Mouse (Mus musculus): Measurements from ENCODE around the gene H2-D1. TPM values are rescaled to one million over a fixed set of nuclear protein-coding genes. Genes with fewer than 3 reads are reported as not detected.
"Not testable (repeated sequence)": the region's sequence is repeated elsewhere in the genome, so short reads cannot be mapped to it uniquely, and the experiment has no call there.

The H2-D1 gene
- total RNA-seq, 2 experiments from 2014 or later = 219 to 653 TPM

DNA sequence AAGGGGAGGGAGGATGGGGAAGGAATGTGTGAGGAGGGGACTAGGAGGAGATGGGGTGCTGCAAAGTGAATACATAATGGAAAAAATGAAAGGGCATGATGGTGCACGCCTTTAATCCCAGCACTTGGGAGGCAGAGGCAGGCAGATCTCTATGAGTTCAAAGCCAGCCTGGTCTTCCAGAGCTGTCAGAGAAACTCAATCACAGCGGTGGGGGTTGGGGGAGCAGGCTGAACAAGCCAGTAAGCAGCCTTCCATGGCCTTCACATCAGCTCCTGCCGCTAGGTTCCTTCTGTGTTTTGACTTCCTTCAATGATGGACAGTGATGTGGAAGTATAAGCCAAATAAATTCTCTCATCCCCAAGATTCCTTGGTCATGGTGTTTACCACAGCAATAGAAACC is 7.2 kb upstream of the H2-D1 start:
- DNase-seq (ENCODE audit: low spot score in 2 of 2) = no peak

DNA sequence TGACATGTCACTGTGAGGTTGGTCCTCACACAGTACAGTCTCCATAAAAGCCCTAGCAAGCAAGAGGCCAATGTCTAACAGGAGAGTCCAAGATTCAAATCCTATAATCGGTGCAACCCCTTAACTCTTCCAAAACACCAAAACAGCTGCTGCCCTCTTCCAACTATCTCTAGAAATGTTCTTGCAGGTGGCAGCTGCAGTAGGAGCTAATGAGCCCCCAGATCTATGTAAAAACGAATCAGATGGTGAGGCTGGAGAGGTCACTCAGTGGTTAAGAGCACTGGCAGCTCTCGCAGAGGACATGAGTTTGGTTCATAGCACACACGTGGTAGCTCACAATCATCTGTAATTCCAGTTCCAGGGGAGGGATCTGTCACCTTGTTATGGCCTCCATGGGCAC is 6.8 kb upstream of the H2-D1 start:
- DNase-seq (ENCODE audit: low spot score in 2 of 2) = no peak

DNA sequence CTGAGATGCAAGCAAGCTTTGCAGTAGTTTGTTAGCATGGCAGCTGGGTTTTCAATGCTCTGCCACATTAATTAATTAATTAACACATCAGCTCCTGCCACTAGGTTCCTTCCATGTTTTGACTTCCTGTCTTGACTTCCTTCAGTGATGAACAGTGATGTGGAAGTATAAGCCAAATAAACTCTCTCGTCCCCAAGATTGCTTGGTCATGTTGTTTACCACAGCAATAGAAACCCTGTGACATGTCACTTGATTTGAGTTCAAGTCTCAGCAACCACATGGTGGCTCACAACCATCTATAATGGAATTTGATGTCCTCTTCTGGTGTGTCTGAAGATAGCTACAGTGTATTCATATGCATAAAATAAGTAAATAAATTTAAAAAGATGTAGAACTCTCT is 5.2 kb upstream of the H2-D1 start:
- DNase-seq (ENCODE audit: low spot score in 2 of 2) = no peak

DNA sequence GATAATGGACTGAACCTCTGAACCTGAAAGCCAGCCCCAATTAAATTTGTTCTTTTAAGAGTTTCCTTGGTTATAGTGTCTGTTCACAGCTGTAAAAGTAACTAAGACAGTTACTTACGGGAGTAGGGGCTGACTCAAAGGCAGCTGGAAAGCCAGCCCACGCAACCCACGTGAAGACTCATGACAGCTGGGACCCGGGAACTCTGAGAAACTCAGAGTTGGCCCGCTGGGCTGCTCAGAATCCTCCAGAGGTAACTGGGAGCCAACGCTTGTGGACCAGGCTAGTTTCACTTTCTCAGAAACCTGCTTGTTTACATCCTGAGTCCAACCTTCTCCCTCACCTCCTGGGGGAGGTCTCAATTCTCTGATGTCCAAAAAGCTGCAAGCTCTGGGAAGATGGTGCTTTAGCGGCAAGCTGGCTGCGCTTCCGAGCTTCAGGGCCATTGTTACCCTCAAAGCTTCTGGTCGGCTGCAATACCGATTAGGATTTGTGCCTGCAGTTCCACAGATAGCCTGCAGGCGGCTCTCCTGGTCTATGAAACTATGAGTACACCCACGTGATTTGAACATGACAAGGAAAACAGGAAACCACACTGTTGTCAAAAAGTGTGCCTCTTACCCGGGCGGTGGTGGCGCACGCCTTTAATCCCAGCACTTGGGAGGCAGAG is 4.6 kb upstream of the H2-D1 start:
- peak; percentile 96 to 98 for DNase-seq (ENCODE audit: low spot score in 2 of 2)

DNA sequence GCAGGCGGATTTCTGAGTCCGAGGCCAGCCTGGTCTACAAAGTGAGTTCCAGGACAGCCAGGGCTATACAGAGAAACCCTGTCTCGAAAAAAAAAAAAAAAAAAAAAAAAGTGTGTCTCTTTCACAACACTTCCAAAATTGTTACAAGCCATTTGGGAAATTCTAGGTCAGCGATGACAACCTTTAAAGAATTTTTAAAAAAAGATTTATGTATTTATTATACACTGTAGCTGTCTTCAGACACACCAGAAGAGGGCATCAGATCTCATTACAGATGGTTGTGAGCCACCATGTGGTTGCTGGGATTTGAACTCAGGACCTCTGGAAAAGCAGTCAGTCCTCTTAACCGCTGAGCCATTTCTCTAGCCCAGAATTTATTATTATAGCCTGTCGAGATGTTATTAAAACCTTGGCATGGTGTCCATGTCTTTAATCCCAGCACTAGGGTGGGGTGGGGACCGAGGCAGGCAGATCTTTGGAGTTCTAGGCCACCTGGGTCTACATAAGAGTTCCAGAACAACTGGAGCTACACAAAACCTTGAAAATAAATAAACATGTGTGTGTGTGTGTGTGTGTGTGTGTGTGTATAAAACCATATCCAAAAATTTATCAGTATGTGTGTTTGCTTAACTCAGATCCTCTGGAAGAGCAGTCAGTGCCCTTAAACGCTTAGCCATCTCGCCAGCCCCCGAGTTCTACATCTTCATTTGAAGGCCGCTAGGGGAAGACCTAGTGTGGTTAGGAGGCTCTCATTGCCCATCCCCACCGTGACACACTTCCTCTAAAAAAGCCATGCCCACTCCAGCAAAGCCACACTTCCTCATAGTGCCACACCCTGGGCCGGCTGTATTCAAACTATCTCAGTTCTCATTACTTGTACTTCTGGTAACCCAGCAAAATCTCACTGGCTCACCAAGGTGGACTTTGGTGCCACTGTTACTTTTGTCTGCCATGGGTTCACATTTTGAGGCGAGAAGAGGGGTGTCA is 3.7 kb upstream of the H2-D1 start:
- DNase-seq (ENCODE audit: low spot score in 2 of 2) = peak in 1 of 2 experiments; percentile 49

GRCm38 (mm10) chr17:35259621-35260020 is 2.9 kb upstream of the H2-D1 start:
- no peak for DNase-seq (ENCODE audit: low spot score in 2 of 2)

DNA sequence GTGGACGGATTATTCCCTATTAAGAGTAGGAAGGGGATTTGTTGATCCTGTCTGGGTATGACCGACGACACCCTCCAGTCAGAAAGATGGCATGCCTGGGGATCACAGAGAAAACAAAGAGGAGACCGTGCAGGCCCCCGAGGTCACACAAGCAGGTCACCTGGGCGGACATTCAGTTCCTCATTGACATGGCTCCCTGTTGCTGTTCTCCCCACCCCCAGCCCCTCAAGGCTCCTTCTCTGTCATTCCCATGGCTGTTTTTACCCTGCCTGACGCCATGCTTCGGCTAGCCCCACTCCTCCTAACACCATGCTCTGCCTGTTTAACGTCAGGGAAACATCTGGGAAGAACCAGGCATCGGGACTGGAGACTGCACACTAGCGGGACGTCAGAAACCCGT is 879 bp upstream of the H2-D1 start:
- no peak for DNase-seq (ENCODE audit: low spot score in 2 of 2)

GRCm38 (mm10) chr17:35263523-35263883 is 973 bp downstream of the H2-D1 start:
- no peak for DNase-seq (ENCODE audit: low spot score in 2 of 2)

DNA sequence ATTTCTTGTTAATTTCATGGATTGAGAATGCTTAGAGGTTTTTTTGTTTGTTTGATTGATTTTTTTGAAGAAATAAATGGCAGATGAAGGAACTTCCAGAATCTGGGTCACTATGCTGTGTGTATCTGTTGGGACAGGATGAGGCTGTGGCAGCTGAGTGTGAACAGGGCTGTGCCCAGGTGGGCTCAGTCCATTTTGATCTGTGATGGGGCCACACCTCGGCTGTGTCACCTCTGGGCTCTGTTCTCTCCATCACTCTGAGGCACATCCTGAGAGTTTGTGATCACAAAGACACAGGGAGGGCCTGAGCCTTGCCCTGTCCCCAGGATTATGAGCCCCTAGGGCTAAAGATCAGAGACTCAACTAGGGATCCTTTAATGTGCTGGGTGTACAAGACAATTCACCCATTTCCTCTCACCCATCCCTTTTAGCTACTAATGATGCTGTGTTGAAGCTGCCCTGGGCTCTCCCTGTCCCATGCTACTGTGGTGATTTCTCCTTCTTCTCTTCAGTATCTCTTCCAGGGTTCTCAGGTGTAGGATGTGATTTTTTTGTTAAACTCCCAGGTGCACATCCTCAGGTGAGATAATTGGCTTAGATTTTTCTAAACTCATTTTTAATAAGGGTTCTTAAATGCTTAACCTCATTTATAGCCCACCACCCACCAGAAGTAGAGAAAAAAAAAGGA is 5.0 kb downstream of the H2-D1 start:
- no peak for DNase-seq (ENCODE audit: low spot score in 2 of 2)

GRCm38 (mm10) chr17:35269653-35270347 is 7.3 kb downstream of the H2-D1 start:
- no peak for DNase-seq (ENCODE audit: low spot score in 2 of 2)

- DNase-seq (ENCODE audit: low spot score in 2 of 2) = no peak
Observed at GRCm38 (mm10) chr17:35272249-35272648, 9.7 kb downstream of the H2-D1 start.

GRCm38 (mm10) chr17:35274770-35275169 is 12.2 kb downstream of the H2-D1 start:
- DNase-seq (ENCODE audit: low spot score in 2 of 2) = peak; percentile 93 to 98

DNA sequence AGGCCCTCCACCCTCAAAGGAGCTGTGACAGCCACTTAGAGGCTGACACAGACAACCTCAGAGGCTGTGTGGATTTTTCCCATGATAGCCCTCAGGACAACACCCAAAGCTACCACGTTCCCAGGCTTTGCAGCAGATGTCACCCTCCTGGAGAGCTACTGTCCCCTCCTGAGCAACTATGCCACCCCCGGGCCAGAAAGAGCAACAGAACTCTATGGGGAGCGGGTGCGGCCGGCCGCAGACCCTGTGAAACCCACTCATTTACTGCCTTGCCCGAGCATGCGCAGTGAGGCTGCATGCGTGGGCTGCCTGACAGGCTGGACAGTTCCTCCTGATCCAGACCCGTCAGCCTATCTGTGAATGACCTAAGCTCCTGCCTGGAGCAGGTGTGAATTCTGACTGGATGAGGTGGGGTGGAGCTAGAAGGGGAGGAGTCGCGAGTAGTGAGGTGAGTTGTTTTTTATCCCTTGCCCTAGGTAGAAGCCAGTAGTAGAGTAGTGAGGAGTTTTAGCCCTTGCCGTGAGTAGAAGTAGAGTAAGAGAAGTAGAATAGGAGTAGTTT is 13.9 kb downstream of the H2-D1 start:
- no peak for DNase-seq (ENCODE audit: low spot score in 2 of 2)

DNA sequence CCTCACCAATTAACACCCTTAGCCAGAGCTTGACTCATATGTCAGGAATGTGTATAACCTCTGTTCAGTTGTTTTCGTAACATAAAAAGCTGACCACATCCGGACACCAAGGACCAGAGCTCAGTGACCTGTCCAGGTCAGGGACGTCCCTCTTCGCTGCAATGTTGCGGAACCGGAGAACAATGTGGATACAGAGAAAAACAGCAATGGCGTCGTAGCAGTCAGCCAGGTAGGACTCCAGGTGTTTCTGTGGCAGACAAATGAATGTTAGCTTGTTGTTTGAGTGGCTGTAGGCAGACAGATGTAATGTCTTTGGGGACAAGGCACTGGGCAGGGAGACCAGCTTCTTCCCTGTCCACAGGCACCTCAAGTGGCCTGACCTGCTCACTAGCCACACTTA is 15.5 kb downstream of the H2-D1 start:
- no peak for DNase-seq (ENCODE audit: low spot score in 2 of 2)

DNA sequence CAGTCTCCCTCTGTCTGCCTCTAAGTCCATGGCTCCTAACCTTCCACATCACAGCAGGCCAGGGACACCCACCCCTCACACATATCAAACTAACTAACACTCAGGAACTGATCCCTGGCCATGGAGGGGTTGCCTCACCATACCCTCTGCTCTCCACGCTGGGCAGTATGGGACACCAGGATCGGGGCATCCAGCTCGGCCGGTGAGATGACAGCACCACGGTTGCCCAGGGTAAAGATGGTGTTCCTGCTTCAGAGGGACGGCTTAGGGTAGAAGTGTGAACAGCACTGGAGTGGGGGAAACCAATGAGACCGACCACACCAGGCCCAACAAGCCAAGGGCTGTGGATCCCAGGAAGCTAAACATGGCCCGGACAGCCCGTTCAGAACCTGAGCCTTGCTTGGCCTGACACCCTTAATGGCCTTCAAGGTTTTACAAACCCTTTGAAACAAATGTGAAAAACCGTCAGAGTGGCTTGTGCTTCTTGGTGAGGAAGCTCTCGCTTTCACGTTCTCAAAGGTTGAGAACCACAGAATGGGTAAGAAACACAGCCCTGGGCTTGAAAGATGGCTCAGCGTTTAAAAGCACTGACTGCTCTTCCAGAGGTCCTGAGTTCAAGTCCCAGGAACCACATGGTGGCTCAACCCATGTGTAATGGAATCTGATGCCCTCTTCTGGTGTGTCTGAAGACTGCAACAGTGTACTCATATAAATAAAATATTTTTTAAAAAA is 16.6 kb downstream of the H2-D1 start:
- DNase-seq (ENCODE audit: low spot score in 2 of 2) = no peak

- no peak for DNase-seq (ENCODE audit: low spot score in 2 of 2)
Observed at GRCm38 (mm10) chr17:35280276-35280675, 17.7 kb downstream of the H2-D1 start.

GRCm38 (mm10) chr17:35285431-35285830 is 22.9 kb downstream of the H2-D1 start:
- DNase-seq (ENCODE audit: low spot score in 2 of 2) = no peak

DNA sequence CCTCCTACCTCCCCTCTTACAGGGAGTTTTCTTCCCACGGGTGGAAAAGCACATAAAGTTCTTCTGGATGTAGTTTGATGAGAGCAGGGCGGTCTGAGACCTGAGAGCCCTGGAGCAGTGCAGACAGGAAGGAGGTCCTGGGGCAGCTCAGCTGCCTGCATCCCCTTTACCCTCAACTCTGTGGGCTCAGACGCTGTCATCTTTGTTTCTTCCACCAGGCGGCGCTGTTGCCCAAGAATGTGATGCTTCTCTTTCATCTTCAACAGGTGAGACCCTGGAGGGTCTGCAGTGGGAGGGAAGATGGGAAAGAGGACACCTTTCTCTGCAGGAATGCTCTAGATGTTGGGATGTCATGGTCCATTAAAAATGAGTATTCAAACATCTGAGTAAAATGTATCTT is 33.3 kb downstream of the H2-D1 start:
- DNase-seq (ENCODE audit: low spot score in 2 of 2) = peak; percentile 76 to 81

DNA sequence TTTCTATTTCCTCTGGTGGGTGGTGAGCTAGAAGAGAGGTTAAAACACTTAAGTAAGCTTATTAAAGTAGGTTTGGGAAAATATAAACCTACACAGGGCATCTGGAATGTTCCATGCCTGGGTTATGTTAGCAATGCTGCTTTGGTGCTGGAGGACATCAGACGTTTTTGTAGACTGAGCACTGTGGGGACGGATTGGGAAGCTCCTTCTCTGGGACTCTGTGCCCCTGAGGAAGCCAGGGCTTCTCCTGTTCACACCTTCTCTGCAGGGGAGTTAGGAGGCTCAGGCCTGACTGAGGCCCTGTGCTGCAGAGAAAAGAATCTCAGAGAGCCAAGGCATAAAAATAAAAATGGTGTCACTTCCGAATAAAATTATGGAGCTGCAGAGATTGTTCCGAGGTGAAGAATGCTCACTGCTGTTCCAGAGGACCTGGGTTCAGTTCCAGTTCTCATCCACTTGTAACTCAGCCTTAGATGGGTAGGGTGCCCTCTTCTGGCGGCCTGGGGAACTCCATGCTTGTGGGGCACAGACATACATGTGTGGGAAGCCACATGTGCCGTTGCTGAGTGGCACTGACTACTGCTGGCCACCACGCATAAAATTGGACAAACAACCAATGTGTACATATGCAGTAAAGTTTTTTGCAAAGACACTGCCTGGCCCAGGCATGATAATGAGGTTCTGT is 37.9 kb downstream of the H2-D1 start:
- not testable (repeated sequence) for DNase-seq (ENCODE audit: low spot score in 2 of 2)
